Mouse (Mus musculus) layer of hippocampus, adult 8-10 months (tissue): Measurements from ENCODE around the gene Ptp4a2. TPM values are rescaled to one million over a fixed set of nuclear protein-coding genes. Genes with fewer than 3 reads are reported as not detected.
"Not testable (repeated sequence)": the region's sequence is repeated elsewhere in the genome, so short reads cannot be mapped to it uniquely, and the experiment has no call there.

Experiments
- DNase-seq, 2 experiments: peaks; one replicate each; pipeline ENCODE4 v3.0.0; 2022; ENCODE audit warnings: low spot score in 2 of 2
- microRNA-seq, 2 experiments: library from miRNA; unstranded; fragments of <30 nt; microRNA quantifications; one replicate each; pipeline ENCODE4 v1.2.0; 2022
- total RNA-seq, 4 experiments: library from RNA; stranded (reverse); gene quantifications; 2 replicates each; pipeline ENCODE4 v1.2.4; 2022

Ptp4a2 gene
- total RNA-seq, 4 experiments from 2014 or later, result 138 to 173 (median 144) TPM

DNA sequence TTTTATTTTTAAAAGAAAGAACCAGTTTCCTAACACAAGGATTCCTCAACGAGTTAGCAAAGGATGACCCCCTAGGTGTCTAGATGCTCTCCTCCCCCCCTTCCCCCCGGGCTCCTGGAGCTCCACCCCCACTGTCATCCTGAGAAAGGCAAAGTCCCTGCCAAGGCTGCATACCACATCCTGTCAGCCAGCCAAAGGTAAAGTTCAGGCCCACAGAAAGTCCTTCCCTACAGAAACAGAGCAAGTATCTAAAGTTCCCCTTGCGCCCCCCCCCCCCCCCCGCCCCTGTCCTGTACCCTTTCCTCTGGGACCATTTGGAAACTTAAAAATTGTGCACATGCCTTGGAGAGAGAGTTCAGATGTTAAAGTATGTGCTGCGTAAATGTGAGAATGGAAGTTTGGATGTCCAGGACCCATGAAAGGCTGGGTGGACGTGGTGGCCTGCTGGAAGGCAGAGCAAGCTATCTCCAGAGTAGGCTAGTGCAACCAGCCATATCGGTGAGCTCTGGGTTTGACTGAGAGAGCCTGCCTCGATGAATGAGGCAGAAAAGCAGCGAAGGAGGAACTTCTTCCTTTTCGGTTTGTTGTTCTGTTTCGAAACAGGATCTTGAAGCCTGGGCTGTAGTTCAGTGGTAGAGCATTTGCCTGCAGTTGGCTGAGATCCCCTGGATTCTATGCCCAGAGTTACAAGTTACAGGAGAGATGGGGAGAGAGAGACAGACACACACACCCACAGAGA, 71.7 kb downstream of the Ptp4a2 start:
- DNase-seq, result peak in 1 of 2 experiments; percentile 22

- peak in 1 of 2 experiments; percentile 36 for DNase-seq
Measured at GRCm38 (mm10) chr4:129884041-129884930, 73.3 kb downstream of the Ptp4a2 start.

GRCm38 (mm10) chr4:129889661-129890060, 78.6 kb downstream of the Ptp4a2 start:
- no peak for DNase-seq

DNA sequence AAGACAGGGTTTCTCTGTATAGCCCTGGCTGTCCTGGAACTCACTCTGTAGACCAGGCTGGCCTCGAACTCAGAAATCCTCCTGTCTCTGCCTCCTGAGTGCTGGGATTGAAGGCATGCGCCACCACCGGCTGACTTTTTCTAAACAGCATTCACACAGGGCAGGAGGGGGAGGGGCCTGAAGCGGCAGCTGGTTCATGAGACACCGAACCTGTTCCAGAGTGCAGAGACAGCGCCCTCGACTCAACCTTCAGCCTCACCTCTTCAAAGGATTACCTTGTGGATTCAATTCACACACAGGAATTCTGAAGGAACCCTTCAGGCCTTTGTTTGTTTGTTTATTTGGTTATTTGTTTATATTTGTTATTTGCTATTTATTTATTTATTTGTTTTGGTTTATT, 79.1 kb downstream of the Ptp4a2 start:
- no peak for DNase-seq

DNA sequence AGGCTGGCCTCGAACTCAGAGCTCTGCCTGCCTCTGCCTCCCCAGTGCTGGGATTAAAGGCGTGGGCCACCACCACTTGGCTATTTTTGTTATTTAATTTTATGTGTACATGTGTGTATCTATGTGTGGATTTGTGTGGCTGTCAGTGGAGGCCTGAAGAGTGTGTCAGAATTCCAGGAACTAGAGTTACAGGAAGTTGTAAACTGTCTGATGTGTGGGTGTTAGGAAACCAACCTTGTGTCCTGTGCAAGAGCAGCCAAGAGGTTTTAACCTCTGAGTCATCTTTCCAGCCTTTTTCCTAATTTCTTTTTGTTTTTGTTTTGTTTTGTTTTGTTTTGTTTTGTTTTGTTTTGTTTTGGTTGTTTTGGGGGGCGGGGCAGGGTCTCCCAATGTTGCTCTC, 83.8 kb downstream of the Ptp4a2 start:
- no peak for DNase-seq

DNA sequence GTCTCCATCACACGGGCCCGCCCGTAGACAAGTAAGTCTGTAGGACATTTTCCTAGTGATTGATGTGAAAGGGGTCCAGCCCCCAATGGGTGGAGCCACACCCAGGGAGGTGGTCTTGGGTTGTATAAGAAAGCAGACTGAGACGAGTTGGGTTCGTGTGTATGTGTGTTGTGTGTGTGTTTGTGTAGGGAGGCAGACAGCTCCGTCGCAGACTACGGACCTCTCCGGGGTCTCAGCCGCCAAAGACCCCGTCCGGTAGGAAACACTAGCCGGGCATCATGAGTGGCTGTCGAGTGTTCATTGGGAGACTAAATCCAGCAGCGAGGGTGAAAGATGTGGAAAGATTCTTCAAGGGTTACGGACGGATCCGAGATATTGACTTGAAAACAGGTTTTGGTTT, 87.8 kb downstream of the Ptp4a2 start:
- DNase-seq, result not testable (repeated sequence)

Small RNA genes lying within 50 kb of the gene (microRNA-seq; reads per million reads assigned to microRNA genes)
- 0 reads per million in 2 experiments for gene Gm28017

Other genes with a start within 250 kb of the Ptp4a2 start
- 1 to 10 TPM; 2.4 to 4.7 (median 3.6) TPM for gene Lck, start 237.6 kb upstream of the Ptp4a2 start, total RNA-seq
- 1 to 10 TPM in 2 of 4 experiments, under 1 TPM in 1, not detected in 1; 0.70 to 2.4 (median 2.3) TPM for gene Fam167b, start 232.7 kb upstream of the Ptp4a2 start, total RNA-seq
- 100 to 1,000 TPM; 119 to 128 (median 123) TPM for gene Eif3i, start 210.6 kb upstream of the Ptp4a2 start, total RNA-seq
- gene Tmem234, start 210.6 kb upstream of the Ptp4a2 start, total RNA-seq, result 10 to 100 TPM; 77.3 to 91.3 (median 84.6) TPM
- gene Dcdc2b, start 197.0 kb upstream of the Ptp4a2 start, total RNA-seq, result 1 to 10 TPM; 4.0 to 7.9 (median 5.9) TPM
- gene Iqcc, start 192.1 kb upstream of the Ptp4a2 start, total RNA-seq, result 10 to 100 TPM; 27.9 to 42.5 (median 36.0) TPM
- gene Ccdc28b, start 187.3 kb upstream of the Ptp4a2 start, total RNA-seq, result 10 to 100 TPM; 59.2 to 67.4 (median 62.1) TPM
- 10 to 100 TPM; 42.1 to 46.3 (median 44.6) TPM for gene Txlna, start 170.2 kb upstream of the Ptp4a2 start, total RNA-seq
- gene Kpna6, start 138.5 kb upstream of the Ptp4a2 start, total RNA-seq, result 100 to 1,000 TPM in 2 of 4 experiments, 10 to 100 TPM in 2; 80.9 to 108 (median 97.7) TPM
- 10 to 100 TPM; 13.4 to 16.0 (median 14.9) TPM for gene Tmem39b, start 114.4 kb upstream of the Ptp4a2 start, total RNA-seq
- gene Khdrbs1, start 68.9 kb upstream of the Ptp4a2 start, total RNA-seq, result 10 to 100 TPM; 83.3 to 90.1 (median 85.7) TPM
- gene Spocd1, start 118.0 kb downstream of the Ptp4a2 start, total RNA-seq, result under 1 TPM; 0.14 to 0.68 (median 0.56) TPM
- gene Adgrb2, start 173.7 kb downstream of the Ptp4a2 start, total RNA-seq, result 100 to 1,000 TPM; 433 to 519 (median 493) TPM
- 10 to 100 TPM; 15.2 to 28.1 (median 21.2) TPM for gene Col16a1, start 236.6 kb downstream of the Ptp4a2 start, total RNA-seq